Mouse (Mus musculus): ENCODE data around the gene 2900092C05Rik. TPM values are rescaled to one million over a fixed set of nuclear protein-coding genes. Genes with fewer than 3 reads are reported as not detected.

The 2900092C05Rik gene
- polyA plus RNA-seq, 1 experiment from 2014 or later, result not detected

Other genes with a start within 250 kb of the 2900092C05Rik start
- gene Vmn1r81, start 244.2 kb upstream of the 2900092C05Rik start, polyA plus RNA-seq (2014; fragmentation: Nextera tagmentation; extraction: Ambion mirVana), result not detected in 2 replicates
- not detected in 2 replicates for gene Vmn1r82, start 212.1 kb upstream of the 2900092C05Rik start, polyA plus RNA-seq (2014; fragmentation: Nextera tagmentation; extraction: Ambion mirVana)
- gene Vmn1r83, start 183.0 kb upstream of the 2900092C05Rik start, polyA plus RNA-seq (2014; fragmentation: Nextera tagmentation; extraction: Ambion mirVana), result not detected in 2 replicates
- not detected in 2 replicates for gene Vmn1r84, start 143.2 kb upstream of the 2900092C05Rik start, polyA plus RNA-seq (2014; fragmentation: Nextera tagmentation; extraction: Ambion mirVana)
- gene Zfp551, start 89.8 kb upstream of the 2900092C05Rik start, polyA plus RNA-seq (2014; fragmentation: Nextera tagmentation; extraction: Ambion mirVana), result 4.7 and 4.8 TPM in 2 replicates
- 50.1 and 51.1 TPM in 2 replicates for gene Zfp606, start 34.2 kb upstream of the 2900092C05Rik start, polyA plus RNA-seq (2014; fragmentation: Nextera tagmentation; extraction: Ambion mirVana)
- gene Vmn2r53, start 96.3 kb downstream of the 2900092C05Rik start, polyA plus RNA-seq (2014; fragmentation: Nextera tagmentation; extraction: Ambion mirVana), result 0.02 TPM in 1 of 2 replicates, not detected in the other
- gene Vmn2r54, start 127.8 kb downstream of the 2900092C05Rik start, polyA plus RNA-seq (2014; fragmentation: Nextera tagmentation; extraction: Ambion mirVana), result not detected in 2 replicates
- gene Vmn2r55, start 172.5 kb downstream of the 2900092C05Rik start, polyA plus RNA-seq (2014; fragmentation: Nextera tagmentation; extraction: Ambion mirVana), result not detected in 2 replicates
- not detected in 2 replicates for gene Vmn2r56, start 222.5 kb downstream of the 2900092C05Rik start, polyA plus RNA-seq (2014; fragmentation: Nextera tagmentation; extraction: Ambion mirVana)